Mouse (Mus musculus) layer of hippocampus, postnatal 14 days (tissue): Measurements from ENCODE around the gene Hnf4a. TPM values are rescaled to one million over a fixed set of nuclear protein-coding genes. Genes with fewer than 3 reads are reported as not detected.
A peak's percentile ranks its signal among the peaks of the same experiment; 100 is the strongest.

Experiments
- DNase-seq, 2 experiments: peaks; one replicate each; pipeline ENCODE4 v3.0.0; 2021 to 2022; ENCODE audit warnings: low spot score in 2 of 2, mixed read lengths in 1 of 2
- total RNA-seq, 2 experiments: library from RNA; stranded (reverse); gene quantifications; 2 replicates each; pipeline ENCODE4 v1.2.3; 2021

Gene Hnf4a
- total RNA-seq, 2 experiments from 2014 or later: not detected

DNA sequence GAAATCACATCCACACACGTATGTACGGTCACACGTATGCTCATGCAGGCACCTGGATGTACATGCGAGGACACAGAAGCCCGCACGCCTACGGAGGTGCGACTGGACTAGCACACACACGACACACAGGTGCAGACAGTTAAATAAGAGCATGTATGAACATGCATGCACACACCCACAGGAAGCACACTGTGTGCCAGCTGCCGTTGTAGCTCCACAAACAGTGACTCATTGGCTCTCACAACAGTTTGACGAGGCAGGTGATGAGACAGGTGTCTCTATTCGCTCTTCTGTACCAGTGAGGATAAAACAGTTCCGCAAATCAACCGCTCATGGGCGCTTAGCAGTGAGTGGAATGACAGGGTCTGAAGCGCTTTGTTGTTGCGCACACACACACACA is 16.0 kb upstream of the Hnf4a start:
- no peak for DNase-seq

- DNase-seq: no peak
Observed at GRCm38 (mm10) chr2:163491351-163491750, 15.3 kb upstream of the Hnf4a start.

- DNase-seq: no peak
Observed at GRCm38 (mm10) chr2:163492018-163492417, 14.6 kb upstream of the Hnf4a start, which contains the start of gene R3hdml. R3hdml (plus strand) TSS chr2:163492318.

- no peak for DNase-seq
Observed at GRCm38 (mm10) chr2:163493031-163493430, 13.6 kb upstream of the Hnf4a start.

DNA sequence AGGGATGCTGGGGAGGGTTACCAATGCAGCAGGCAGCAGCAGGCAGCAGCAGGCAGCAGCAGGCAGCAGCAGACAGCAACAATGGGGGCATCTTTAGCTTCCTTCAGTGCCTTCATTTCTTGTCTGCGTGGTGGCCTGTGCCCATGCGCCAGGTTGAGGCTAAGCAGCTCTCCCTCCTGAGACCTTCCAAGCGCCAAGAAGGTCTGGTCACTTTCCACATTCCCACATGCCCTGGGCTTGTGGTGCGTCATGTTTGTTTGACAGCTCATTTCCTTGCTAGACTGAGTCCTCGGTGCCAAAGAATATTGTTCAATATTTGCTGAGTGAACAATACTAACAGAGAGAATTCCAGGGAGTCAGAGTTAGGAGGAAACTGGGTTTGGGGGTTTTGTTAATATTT is 12.6 kb upstream of the Hnf4a start:
- DNase-seq: no peak

DNA sequence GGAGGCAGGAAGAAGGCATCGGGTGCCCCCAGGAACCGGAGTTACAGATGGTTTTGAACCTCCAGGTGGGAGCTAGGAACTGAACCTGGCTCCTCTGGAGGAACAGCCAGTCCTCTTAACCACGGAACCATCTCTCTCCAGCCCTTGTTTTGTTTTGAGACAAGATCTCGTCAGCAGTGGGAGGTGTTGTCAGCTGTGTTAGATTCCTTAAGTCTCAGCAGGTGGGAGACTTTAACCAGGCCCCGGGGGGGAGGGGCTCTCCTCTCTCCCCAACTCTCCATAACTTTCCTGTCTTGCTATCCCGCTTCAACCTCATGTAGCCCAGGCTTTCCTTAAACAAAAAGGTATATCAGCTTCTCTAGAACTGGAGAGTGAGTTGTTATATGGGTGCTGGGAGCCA is 12.2 kb upstream of the Hnf4a start:
- DNase-seq: no peak

DNA sequence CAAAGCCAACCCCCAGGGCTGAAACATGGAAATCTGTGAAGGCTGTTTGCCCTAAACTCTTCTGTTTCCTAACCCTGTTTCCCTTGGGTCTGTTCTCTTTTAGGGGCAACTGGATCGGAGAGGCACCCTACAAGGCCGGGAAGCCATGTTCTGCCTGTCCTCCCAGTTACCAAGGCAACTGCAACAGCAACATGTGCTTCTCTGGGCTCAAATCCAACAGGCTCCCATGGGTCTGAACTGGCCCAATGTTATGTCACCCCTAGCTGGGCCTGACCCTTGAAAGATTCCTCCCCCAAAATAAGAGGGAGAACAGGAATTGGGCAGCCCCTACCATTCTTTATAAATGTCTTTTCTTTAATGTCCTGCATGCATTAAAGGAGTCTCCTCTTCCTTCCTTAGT is 4.4 kb upstream of the Hnf4a start:
- no peak for DNase-seq

DNA sequence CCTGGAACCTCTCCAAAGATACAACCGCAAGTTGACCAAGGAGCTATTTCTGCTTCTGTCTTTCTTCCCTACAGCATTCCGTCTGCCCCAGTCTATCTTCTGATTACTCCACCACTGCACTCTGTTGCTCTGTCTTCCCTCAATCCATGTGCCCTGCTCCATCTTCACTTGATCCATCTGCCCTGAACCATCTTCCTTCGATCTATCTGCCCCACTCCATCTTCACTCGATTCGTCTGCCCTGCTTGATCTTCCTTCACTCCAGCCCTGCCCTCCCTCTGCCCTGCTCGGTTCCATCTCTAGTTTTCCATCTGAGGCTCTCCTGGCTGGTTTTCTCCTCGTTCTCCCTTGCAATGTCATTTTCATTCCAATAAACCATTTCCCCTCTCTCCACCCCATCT is 3.4 kb upstream of the Hnf4a start:
- no peak for DNase-seq

- no peak for DNase-seq
Observed at GRCm38 (mm10) chr2:163525761-163526243, 19.2 kb downstream of the Hnf4a start.

DNA sequence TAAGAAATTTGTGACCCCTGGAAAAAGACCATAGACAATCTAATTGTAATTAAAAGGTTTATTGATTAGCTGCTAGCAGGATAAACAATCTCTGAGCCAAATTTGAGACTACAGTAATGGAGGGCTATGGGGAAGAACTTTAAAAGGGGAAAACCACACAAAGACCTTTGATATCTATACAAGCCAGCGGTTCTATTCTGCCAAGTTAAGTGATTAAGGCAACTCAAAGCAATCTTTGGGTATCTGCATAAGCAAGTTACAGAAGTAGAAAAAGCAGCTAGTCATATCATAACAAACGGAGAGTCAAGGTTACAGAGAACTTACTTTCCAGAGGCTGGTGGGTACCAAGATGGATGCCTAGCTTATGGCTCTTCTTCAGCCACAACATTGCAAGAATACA is 20.9 kb downstream of the Hnf4a start:
- no peak for DNase-seq

GRCm38 (mm10) chr2:163530418-163530817 is 23.8 kb downstream of the Hnf4a start:
- no peak for DNase-seq

DNA sequence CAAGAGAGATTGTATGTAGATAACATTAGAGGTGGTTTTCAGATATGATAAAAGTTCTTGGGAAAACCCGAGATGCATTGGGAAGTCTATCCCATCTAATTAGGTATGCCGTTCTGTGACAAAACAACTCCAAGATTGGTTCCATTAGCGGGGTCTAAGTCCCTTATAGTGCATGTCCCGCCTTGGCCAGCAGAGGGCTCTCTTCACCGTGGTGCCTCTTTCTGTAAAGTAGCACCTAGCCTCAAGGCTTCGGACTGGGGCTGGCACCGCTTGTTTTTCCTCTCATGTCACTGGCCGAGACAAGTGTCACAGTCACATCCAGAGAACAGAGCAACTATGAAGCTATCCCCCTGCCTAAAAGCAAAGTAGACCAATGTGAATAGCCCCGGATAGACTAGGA is 25.3 kb downstream of the Hnf4a start:
- peak; percentile 66 to 82 for DNase-seq

GRCm38 (mm10) chr2:163533226-163533625 is 26.6 kb downstream of the Hnf4a start:
- DNase-seq: no peak

DNA sequence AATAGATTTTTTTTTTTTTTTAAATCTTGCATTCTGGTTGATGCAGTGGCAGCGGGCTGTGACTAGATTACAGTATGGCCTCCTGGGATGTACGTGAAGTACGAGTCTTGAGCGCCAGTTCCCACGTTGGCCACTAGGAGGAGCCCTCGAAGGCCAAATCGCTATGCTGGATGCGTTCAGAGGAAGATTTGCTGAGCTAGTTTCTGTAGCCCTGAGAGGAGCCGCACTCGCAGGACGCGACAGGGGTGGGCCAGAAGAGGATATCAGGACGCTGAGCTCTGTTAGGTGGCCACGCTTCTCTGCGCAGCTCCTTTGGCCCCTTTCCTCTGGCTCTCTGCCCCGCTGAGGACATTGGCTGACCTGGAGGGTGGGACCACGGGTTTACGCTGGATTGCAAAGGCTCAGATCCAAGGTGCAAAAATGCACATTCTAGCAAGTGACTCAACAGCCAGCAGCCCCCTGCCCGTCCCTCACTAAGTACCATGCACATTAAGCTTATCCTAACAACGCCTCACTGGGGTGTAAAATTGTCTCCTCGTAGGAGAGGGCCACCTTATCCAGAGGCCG is 28.4 kb downstream of the Hnf4a start:
- peak; percentile 89 to 92 for DNase-seq

GRCm38 (mm10) chr2:163537443-163537842 is 30.8 kb downstream of the Hnf4a start:
- DNase-seq: no peak

DNA sequence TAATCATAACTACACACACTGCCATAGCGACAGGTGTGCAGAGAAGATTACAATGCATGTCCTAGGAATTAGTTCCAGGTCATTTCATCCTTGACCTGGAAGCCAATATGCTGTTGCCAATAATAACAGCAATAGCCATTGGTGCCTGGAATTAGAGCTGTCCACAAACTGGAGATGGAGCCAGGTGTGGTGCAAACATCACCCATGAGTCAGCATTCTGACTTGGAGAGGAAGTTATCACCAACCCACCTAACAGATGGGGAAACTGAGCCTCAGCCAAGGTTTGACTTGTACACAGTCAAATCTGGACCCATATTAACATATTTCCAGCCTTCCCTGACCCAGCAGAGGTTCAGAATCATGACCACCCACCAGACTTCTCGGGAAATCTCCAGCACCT is 31.8 kb downstream of the Hnf4a start:
- peak in 1 of 2 experiments; percentile 6 for DNase-seq

- no peak for DNase-seq
Observed at GRCm38 (mm10) chr2:163539321-163540040, 32.9 kb downstream of the Hnf4a start.

- DNase-seq: no peak
Observed at GRCm38 (mm10) chr2:163540231-163541117, 33.9 kb downstream of the Hnf4a start.

GRCm38 (mm10) chr2:163541568-163542182 is 35.1 kb downstream of the Hnf4a start:
- DNase-seq: no peak

GRCm38 (mm10) chr2:163542674-163543073 is 36.1 kb downstream of the Hnf4a start:
- no peak for DNase-seq

GRCm38 (mm10) chr2:163546623-163547318 is 40.2 kb downstream of the Hnf4a start:
- DNase-seq: no peak
